ENCODE assay signal across 16 mouse cellular contexts in genomic region chr12:13639336-13639735, GRCm38 (mm10).
A peak's percentile ranks its signal among the peaks of the same experiment; 100 is the strongest.
DNase-seq lines count a peak whose midpoint lies in the region; ATAC-seq and TF ChIP-seq lines count a peak whose summit lies in the region.
"Had no signal": no experiment of that assay in that cellular context is flagged by ENCODE, and none has a peak within 500 bp of the region (broad histone marks: within the 10 kb centered on the region; RNA-seq: fewer than 3 reads in every experiment).

No protein-coding gene starts in this region.

- H3K9ac ChIP-seq in intestine, embryonic 14.5 days (ENCODE audit: low read length): no peak overlapping the region
- no peak overlapping the region for H3K9ac ChIP-seq in intestine, embryonic 16.5 days (ENCODE audit: low read depth, low read length)
- no peak overlapping the region for H3K9ac ChIP-seq in CH12.LX (ENCODE audit: insufficient read depth, low read depth)
- H3K9ac ChIP-seq in midbrain, postnatal 0 days (replicated peaks; ENCODE audit: low read length, poor library complexity, severe bottlenecking): no peak overlapping the region
- H3K9ac ChIP-seq: embryonic facial prominence, embryonic 13.5 days; forebrain, postnatal 0 days had no signal

- ATAC-seq in intestine, embryonic 14.5 days (replicated peaks; ENCODE audit: low FRiP score, low TSS enrichment, low read depth): no peak
- no peak for ATAC-seq in intestine, embryonic 16.5 days
- no peak for ATAC-seq in midbrain, postnatal 0 days (ENCODE audit: low FRiP score)
- ATAC-seq: forebrain, postnatal 0 days; intestine, postnatal 0 days had no signal

- 68% methylated on average over 1 of the region's 1 CpGs for WGBS in intestine, embryonic 14.5 days
- WGBS in intestine, embryonic 16.5 days: 46% methylated on average over 1 of the region's 1 CpGs
- WGBS in limb, embryonic 10.5 days: 60% methylated on average over 1 of the region's 1 CpGs
- 59% methylated on average over 1 of the region's 1 CpGs for WGBS in hindbrain, embryonic 10.5 days
- WGBS in midbrain, postnatal 0 days: 64% methylated on average over 1 of the region's 1 CpGs

- TF ChIP-seq CTCF in CH12.LX (conservative IDR thresholded peaks at IDR 0.05 in 1 of 2, IDR thresholded peaks at IDR 0.05 in 1 of 2; ENCODE audit: low read depth in 2 of 2, low read length in 2 of 2): no peak
- TF ChIP-seq CTCF in midbrain, postnatal 0 days (IDR thresholded peaks at IDR 0.05): no peak

- no peaks in the 10 kb centered on the region for H3K9me3 ChIP-seq in intestine, embryonic 14.5 days (ENCODE audit: control insufficient read depth, low read length)
- H3K9me3 ChIP-seq in intestine, embryonic 16.5 days (ENCODE audit: control insufficient read depth, low read length): no peaks in the 10 kb centered on the region
- no peaks in the 10 kb centered on the region for H3K9me3 ChIP-seq in CH12.LX (replicated peaks; ENCODE audit: low read length)
- no peaks in the 10 kb centered on the region for H3K9me3 ChIP-seq in limb, embryonic 10.5 days (replicated peaks)
- no peaks in the 10 kb centered on the region for H3K9me3 ChIP-seq in hindbrain, embryonic 10.5 days
- H3K9me3 ChIP-seq in midbrain, postnatal 0 days (ENCODE audit: low read length): no peaks in the 10 kb centered on the region
- H3K9me3 ChIP-seq: embryonic facial prominence, embryonic 13.5 days had no signal

- no peaks in the 10 kb centered on the region for H3K79me2 ChIP-seq in CH12.LX (replicated peaks; ENCODE audit: control insufficient read depth, extremely low read depth, insufficient read depth, poor library complexity, severe bottlenecking)

- H3K36me3 ChIP-seq in intestine, embryonic 14.5 days (ENCODE audit: control insufficient read depth, insufficient read depth, low read length): no peaks in the 10 kb centered on the region
- no peaks in the 10 kb centered on the region for H3K36me3 ChIP-seq in intestine, embryonic 16.5 days (ENCODE audit: control insufficient read depth, insufficient read depth, low read length)
- no peaks in the 10 kb centered on the region for H3K36me3 ChIP-seq in CH12.LX (replicated peaks in 1 of 2; ENCODE audit: control insufficient read depth in 1 of 2, insufficient read depth in 1 of 2, low read length in 1 of 2)
- H3K36me3 ChIP-seq in limb, embryonic 10.5 days: no peaks in the 10 kb centered on the region
- no peaks in the 10 kb centered on the region for H3K36me3 ChIP-seq in hindbrain, embryonic 10.5 days
- no peaks in the 10 kb centered on the region for H3K36me3 ChIP-seq in midbrain, postnatal 0 days (ENCODE audit: insufficient read depth, low read length)
- H3K36me3 ChIP-seq: embryonic facial prominence, embryonic 13.5 days had no signal

- dilution Hi-C loops in CH12.LX (cut with MboI; ENCODE audit: extremely low pct_ligation_motif_present, extremely low pct_unique_long_range_greater_than_20kb, low sequenced_read_pairs): no loop called here

- TF ChIP-seq EP300 in CH12.LX (IDR thresholded peaks at IDR 0.05; ENCODE audit: low read length): no peak

- H3K27me3 ChIP-seq in intestine, embryonic 14.5 days (replicated peaks; ENCODE audit: control insufficient read depth, insufficient read depth, low read length): no peaks in the 10 kb centered on the region
- no peaks in the 10 kb centered on the region for H3K27me3 ChIP-seq in intestine, embryonic 16.5 days (replicated peaks; ENCODE audit: control insufficient read depth, insufficient read depth, low read length)
- H3K27me3 ChIP-seq in CH12.LX (replicated peaks): no peaks in the 10 kb centered on the region
- H3K27me3 ChIP-seq in limb, embryonic 10.5 days (ENCODE audit: low read depth, poor library complexity, severe bottlenecking): no peaks in the 10 kb centered on the region
- H3K27me3 ChIP-seq in hindbrain, embryonic 10.5 days (ENCODE audit: insufficient read depth, poor library complexity, severe bottlenecking): no peaks in the 10 kb centered on the region
- H3K27me3 ChIP-seq in midbrain, postnatal 0 days (ENCODE audit: insufficient read depth, low read length): no peaks in the 10 kb centered on the region
- H3K27me3 ChIP-seq: embryonic facial prominence, embryonic 13.5 days had no signal

- TF ChIP-seq POLR2A in CH12.LX (IDR thresholded peaks at IDR 0.05; ENCODE audit: low read depth, low read length): no peak

- H3K27ac ChIP-seq in intestine, embryonic 14.5 days (ENCODE audit: low read depth): no peak overlapping the region
- no peak overlapping the region for H3K27ac ChIP-seq in intestine, embryonic 16.5 days (ENCODE audit: low read length)
- H3K27ac ChIP-seq in CH12.LX (ENCODE audit: insufficient read depth, low read depth): no peak overlapping the region
- H3K27ac ChIP-seq in limb, embryonic 10.5 days: no peak overlapping the region
- no peak overlapping the region for H3K27ac ChIP-seq in hindbrain, embryonic 10.5 days
- H3K27ac ChIP-seq in midbrain, postnatal 0 days (ENCODE audit: low read depth, low read length): no peak overlapping the region
- H3K27ac ChIP-seq: embryonic facial prominence, embryonic 13.5 days had no signal

- no peak overlapping the region for H3K4me3 ChIP-seq in intestine, embryonic 14.5 days (ENCODE audit: low read depth, low read length)
- no peak overlapping the region for H3K4me3 ChIP-seq in intestine, embryonic 16.5 days (ENCODE audit: low read length)
- H3K4me3 ChIP-seq in CH12.LX (replicated peaks in 1 of 3; ENCODE audit: low read depth in 2 of 3, low read length in 2 of 3, poor library complexity in 1 of 3): no peak overlapping the region
- H3K4me3 ChIP-seq in limb, embryonic 10.5 days: no peak overlapping the region
- H3K4me3 ChIP-seq in hindbrain, embryonic 10.5 days: no peak overlapping the region
- no peak overlapping the region for H3K4me3 ChIP-seq in midbrain, postnatal 0 days (ENCODE audit: low read depth, low read length)
- H3K4me3 ChIP-seq: embryonic facial prominence, embryonic 13.5 days had no signal

- TF ChIP-seq RAD21 in CH12.LX (IDR thresholded peaks at IDR 0.05; ENCODE audit: low read depth, low read length): no peak

- in situ Hi-C loops in CH12.LX (cut with MboI; ENCODE audit: low pct_ligation_motif_present, low pct_unique_long_range_greater_than_20kb, low sequenced_read_pairs): no loop called here

- DNase-seq in intestine, embryonic 14.5 days (ENCODE audit: low spot score): peak; percentile 65
- DNase-seq in CH12.LX (ENCODE audit: extremely low read depth) (peak; percentile 14), adipocyte (ENCODE audit: low spot score) (peak; percentile 14)
- DNase-seq in limb, embryonic 10.5 days (ENCODE audit: low spot score): peak; percentile 35
- DNase-seq in frontal cortex, postnatal 36 days (ENCODE audit: low spot score in 2 of 2): no peak
- no peak for DNase-seq in hindbrain, embryonic 10.5 days (ENCODE audit: low spot score)
- no peak for DNase-seq in midbrain, postnatal 0 days (ENCODE audit: low spot score)
- DNase-seq: adrenal gland, adult 2 months; cerebellum, adult 11-12 months; forebrain, postnatal 0 days; layer of hippocampus, postnatal 36 days; lung, postnatal 4 days had no signal

- peaks cover under 1% of the 10 kb centered on the region; the same call in 1 of the 2 replicates for H3K4me1 ChIP-seq in intestine, embryonic 14.5 days (replicated peaks; ENCODE audit: control insufficient read depth, insufficient read depth, low read length)
- no peaks in the 10 kb centered on the region for H3K4me1 ChIP-seq in intestine, embryonic 16.5 days (ENCODE audit: control insufficient read depth, insufficient read depth, low read length)
- no peaks in the 10 kb centered on the region for H3K4me1 ChIP-seq in CH12.LX (ENCODE audit: control insufficient read depth in 1 of 2, insufficient read depth in 2 of 2)
- H3K4me1 ChIP-seq in limb, embryonic 10.5 days: no peaks in the 10 kb centered on the region
- no peaks in the 10 kb centered on the region for H3K4me1 ChIP-seq in hindbrain, embryonic 10.5 days (replicated peaks)
- no peaks in the 10 kb centered on the region for H3K4me1 ChIP-seq in midbrain, postnatal 0 days (ENCODE audit: insufficient read depth, low read length)
- H3K4me1 ChIP-seq: embryonic facial prominence, embryonic 13.5 days had no signal

- H3K4me2 ChIP-seq in intestine, embryonic 14.5 days (ENCODE audit: low read length): no peak overlapping the region
- H3K4me2 ChIP-seq in intestine, embryonic 16.5 days (ENCODE audit: low read depth, low read length): no peak overlapping the region
- H3K4me2 ChIP-seq in CH12.LX (ENCODE audit: insufficient read depth, low read depth, poor library complexity, severe bottlenecking): no peak overlapping the region
- H3K4me2 ChIP-seq in midbrain, postnatal 0 days (ENCODE audit: low read depth, low read length, poor library complexity, severe bottlenecking): no peak overlapping the region
- H3K4me2 ChIP-seq: embryonic facial prominence, embryonic 13.5 days; liver, embryonic 11.5 days had no signal

TF ChIP-seq in CH12.LX, 34 proteins besides CTCF, POLR2A, EP300 and RAD21:
- no peak for TF ChIP-seq ETS1 (conservative IDR thresholded peaks at IDR 0.05; ENCODE audit: low read depth, low read length)
- TF ChIP-seq TCF12 (IDR thresholded peaks at IDR 0.05; ENCODE audit: low read depth, low read length): no peak
- no peak for TF ChIP-seq BHLHE40 (IDR thresholded peaks at IDR 0.05; ENCODE audit: low read depth, low read length)
- TF ChIP-seq UBTF (IDR thresholded peaks at IDR 0.05; ENCODE audit: low read depth, low read length): no peak

Comparison
In these comparisons a context has a peak if more than half of its experiments do, and no peak if none do; other contexts are left out.
1. DNase-seq: peak in intestine, embryonic 14.5 days (single experiment), CH12.LX (single experiment), adipocyte (single experiment) and limb, embryonic 10.5 days (single experiment); none in frontal cortex, postnatal 36 days (0 of 2), hindbrain, embryonic 10.5 days (single experiment) and midbrain, postnatal 0 days (single experiment).